Mouse (Mus musculus) midbrain, postnatal 0 days (tissue): ENCODE measurements around the gene Lmcd1. TPM values are rescaled to one million over a fixed set of nuclear protein-coding genes. Genes with fewer than 3 reads are reported as not detected.

ENCODE experiments used
- ATAC-seq: fragments of 200-750 bp; cut with Nextera tagmentation; 2 replicates; pipeline ENCODE4 v1.8.0; 2017; ENCODE audit warnings: moderate number of reproducible peaks, mild to moderate bottlenecking, moderate TSS enrichment, moderate library complexity; ENCODE audit not compliant: low FRiP score
- DNase-seq: peaks from one replicate; pipeline ENCODE4 v3.0.0-alpha.2; 2015; ENCODE audit warnings: low spot score
- H3K27ac ChIP-seq: fragments of 300-500 bp; sonication (generic); 2 replicates; pipeline ENCODE4 v1.5.1; 2014; ENCODE audit warnings: low read depth, mild to moderate bottlenecking, low read length, mixed read lengths
- H3K27me3 ChIP-seq: fragments of 300-500 bp; sonication (generic); 2 replicates; pipeline ENCODE4 v1.6.1; 2014; ENCODE audit warnings: low read length, control low read depth, mixed read lengths; ENCODE audit not compliant: insufficient read depth
- H3K36me3 ChIP-seq: fragments of 300-500 bp; sonication (generic); 2 replicates; pipeline ENCODE4 v1.6.1; 2014; ENCODE audit warnings: low read length, control low read depth, mixed read lengths; ENCODE audit not compliant: insufficient read depth
- H3K4me1 ChIP-seq: fragments of 300-500 bp; sonication (generic); 2 replicates; pipeline ENCODE4 v1.6.1; 2014; ENCODE audit warnings: mild to moderate bottlenecking, control low read depth, antibody characterized with exemption, low read length, mixed read lengths; ENCODE audit not compliant: insufficient read depth
- H3K4me2 ChIP-seq: fragments of 300-500 bp; sonication (generic); 2 replicates; pipeline ENCODE4 v1.6.1; 2014; ENCODE audit warnings: low read depth, mild to moderate bottlenecking, low read length, mixed read lengths; ENCODE audit not compliant: poor library complexity, severe bottlenecking
- H3K4me3 ChIP-seq: fragments of 300-500 bp; sonication (generic); 2 replicates; pipeline ENCODE4 v1.5.1; 2014; ENCODE audit warnings: low read depth, mild to moderate bottlenecking, low read length, moderate library complexity
- H3K9ac ChIP-seq: fragments of 300-500 bp; sonication (generic); replicated peaks from 2 replicates; pipeline ENCODE4 v1.6.1; 2014; ENCODE audit warnings: mild to moderate bottlenecking, low read length, moderate library complexity, mixed read lengths; ENCODE audit not compliant: poor library complexity, severe bottlenecking
- H3K9me3 ChIP-seq: fragments of 300-500 bp; sonication (generic); 2 replicates; pipeline ENCODE4 v1.6.1; 2016; ENCODE audit warnings: low read length, control low read depth
- CTCF ChIP-seq: IDR thresholded peaks from 2 replicates; pipeline ENCODE4 v1.5.1; 2016; ENCODE audit warnings: antibody characterized with exemption, mild to moderate bottlenecking
- WGBS: fragments of 180-500 bp; shearing (Covaris S2); extraction: QIAGEN DNeasy Blood & Tissue Kit; methylation state at CpG from one replicate; pipeline ENCODE4 v1.1.7; 2014; 5-methylcytosine and 5-hydroxymethylcytosine counted together
- polyA plus RNA-seq: library from polyadenylated mRNA; unstranded; fragments of >200 nt; fragmentation: Nextera tagmentation; extraction: Ambion mirVana; gene quantifications from 2 replicates; pipeline ENCODE4 v1.2.1, GENCODE M21; 2015
- total RNA-seq: library from RNA; depleted of rRNA; stranded (reverse); fragments of >200 nt; gene quantifications from 2 replicates; pipeline ENCODE4 v1.2.3, GENCODE M21; 2014

Lmcd1 gene
- total and polyA plus RNA-seq, 2 experiments from 2014 or later, result 6.3 to 9.5 TPM

DNA sequence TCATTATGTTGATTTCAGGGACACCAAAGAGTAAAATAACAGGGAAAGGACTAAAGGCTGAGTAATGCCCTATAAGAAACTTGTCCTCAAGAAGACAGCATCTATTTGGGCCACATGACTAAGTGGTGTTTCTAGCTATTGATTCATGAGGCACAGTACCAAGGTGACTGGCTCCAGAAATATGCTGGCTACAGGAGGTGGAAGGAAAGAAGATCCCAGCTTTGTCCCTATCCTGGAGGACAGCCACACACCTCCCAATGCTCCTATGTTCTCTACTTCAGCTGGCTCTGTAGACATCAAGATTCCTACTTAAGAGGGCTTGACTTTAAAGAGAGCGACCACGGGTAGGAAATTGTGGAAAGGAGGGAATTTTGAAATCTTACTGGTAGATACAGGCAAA is 8.4 kb downstream of the Lmcd1 start:
- no peak for DNase-seq
- Histone ChIP-seq H3K4me3 (no peak overlapping the region), H3K4me1 (no peaks in the 10 kb centered on the region), H3K27ac (no peak overlapping the region), H3K27me3 (no peaks in the 10 kb centered on the region), H3K36me3 (no peaks in the 10 kb centered on the region), H3K4me2 (no peak overlapping the region), H3K9me3 (no peaks in the 10 kb centered on the region), H3K9ac (no peak overlapping the region)
- TF ChIP-seq CTCF, result no peak
- WGBS, result 98% methylated on average over 2 of the region's 2 CpGs
- ATAC-seq, result no peak

DNA sequence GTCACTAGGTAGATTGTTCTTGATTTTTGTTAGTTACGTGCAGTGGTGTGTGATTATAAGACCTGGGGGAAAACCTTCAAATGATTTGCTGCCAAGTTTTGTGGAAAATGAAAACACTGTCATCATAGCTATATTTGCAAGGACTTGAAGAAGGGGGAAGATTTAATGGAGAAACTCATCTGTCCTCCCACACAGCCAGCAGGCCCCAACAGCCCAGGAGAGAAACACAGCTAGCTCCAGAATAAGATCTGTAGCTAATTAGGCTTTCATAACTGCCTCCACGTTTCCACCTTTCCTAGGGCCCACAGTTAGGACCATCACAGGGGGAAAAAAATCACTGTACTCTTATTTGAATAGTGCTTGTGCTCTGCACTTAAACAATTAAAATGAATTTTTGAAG is 10.5 kb downstream of the Lmcd1 start:
- Histone ChIP-seq H3K36me3 (no peaks in the 10 kb centered on the region), H3K9me3 (no peaks in the 10 kb centered on the region), H3K4me2 (no peak overlapping the region), H3K27ac (no peak overlapping the region), H3K9ac (no peak overlapping the region), H3K27me3 (no peaks in the 10 kb centered on the region), H3K4me1 (no peaks in the 10 kb centered on the region), H3K4me3 (no peak overlapping the region)
- DNase-seq (no peak), ATAC-seq (no peak)
- TF ChIP-seq CTCF, result no peak
- WGBS, result 74% methylated on average over 2 of the region's 2 CpGs

DNA sequence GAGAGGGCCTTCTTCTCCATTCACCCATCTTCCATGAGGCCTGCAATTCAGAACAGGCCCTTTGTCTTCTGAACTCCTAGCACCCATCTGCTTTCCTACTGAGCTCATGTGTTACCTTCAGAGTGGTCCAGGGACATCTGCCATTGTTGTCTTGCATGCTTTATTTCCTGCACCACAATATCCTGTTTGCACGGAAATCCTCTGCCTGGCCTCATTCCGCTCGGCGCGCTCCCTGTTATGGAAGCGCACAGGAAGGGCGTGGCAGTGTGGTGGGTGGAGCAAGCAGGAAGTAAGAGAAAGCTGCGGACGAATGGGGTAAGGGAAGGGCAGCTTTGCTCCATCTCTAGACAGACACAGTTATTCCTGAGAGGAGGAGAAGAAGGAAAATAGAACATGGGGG is 14.1 kb downstream of the Lmcd1 start:
- Histone ChIP-seq H3K9ac (no peak overlapping the region), H3K36me3 (no peaks in the 10 kb centered on the region), H3K4me3 (no peak overlapping the region), H3K4me1 (no peaks in the 10 kb centered on the region), H3K27me3 (no peaks in the 10 kb centered on the region), H3K9me3 (no peaks in the 10 kb centered on the region), H3K27ac (no peak overlapping the region), H3K4me2 (no peak overlapping the region)
- TF ChIP-seq CTCF, result no peak
- DNase-seq, result no peak
- 90% methylated on average over 9 of the region's 9 CpGs for WGBS
- no peak for ATAC-seq

DNA sequence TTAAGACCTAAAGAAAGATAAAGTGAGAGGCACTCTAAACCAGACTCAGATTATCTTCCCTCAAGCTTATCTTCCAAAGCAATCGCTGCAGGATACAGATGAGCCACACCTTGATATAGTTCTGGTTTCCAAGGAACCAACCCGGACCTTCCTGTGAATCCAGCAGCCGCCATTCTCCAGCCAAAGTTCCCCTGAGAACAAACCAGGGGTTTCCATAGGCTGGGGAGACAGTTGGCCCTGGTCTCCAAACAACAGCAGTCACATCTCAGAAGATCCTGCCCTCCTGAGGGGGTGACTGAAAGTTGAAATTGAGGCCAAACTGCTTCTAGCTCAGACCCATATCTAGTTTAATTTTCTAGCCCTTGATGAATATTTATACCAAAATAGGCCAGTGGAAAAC is 14.7 kb downstream of the Lmcd1 start:
- no peaks in the 10 kb centered on the region for H3K36me3 ChIP-seq
- ATAC-seq (no peak), DNase-seq (no peak)
- H3K27ac ChIP-seq, result no peak overlapping the region
- no peak overlapping the region for H3K4me3 ChIP-seq
- H3K4me1 ChIP-seq, result no peaks in the 10 kb centered on the region
- WGBS, result 90% methylated on average over 3 of the region's 3 CpGs
- no peaks in the 10 kb centered on the region for H3K9me3 ChIP-seq
- no peaks in the 10 kb centered on the region for H3K27me3 ChIP-seq
- H3K9ac ChIP-seq, result no peak overlapping the region
- TF ChIP-seq CTCF, result no peak
- H3K4me2 ChIP-seq, result no peak overlapping the region

DNA sequence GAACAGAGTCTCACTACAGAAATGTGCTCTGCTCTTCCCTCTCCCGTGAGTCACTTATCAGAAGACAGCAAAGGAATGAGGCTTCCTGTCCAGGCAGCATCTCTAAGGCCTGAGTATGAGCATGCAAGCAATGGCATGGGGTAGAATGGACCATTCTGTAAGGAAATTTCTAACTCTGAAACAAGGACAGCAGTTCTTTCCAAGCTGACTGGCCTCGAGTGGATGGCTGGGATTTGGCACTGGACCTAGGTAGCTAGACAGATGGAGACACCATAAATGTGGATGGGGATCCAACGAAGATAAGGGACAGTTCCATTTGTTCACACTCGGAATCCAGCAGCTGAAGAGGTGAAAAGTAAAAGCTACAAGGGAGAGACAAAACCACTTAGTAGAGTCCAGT is 17.6 kb downstream of the Lmcd1 start:
- Histone ChIP-seq H3K27me3 (no peaks in the 10 kb centered on the region), H3K9me3 (no peaks in the 10 kb centered on the region), H3K9ac (no peak overlapping the region), H3K4me2 (no peak overlapping the region), H3K27ac (no peak overlapping the region), H3K36me3 (no peaks in the 10 kb centered on the region), H3K4me1 (no peaks in the 10 kb centered on the region), H3K4me3 (no peak overlapping the region)
- ATAC-seq (no peak), DNase-seq (no peak)
- WGBS, result 81% methylated on average over 4 of the region's 4 CpGs
- TF ChIP-seq CTCF, result no peak

DNA sequence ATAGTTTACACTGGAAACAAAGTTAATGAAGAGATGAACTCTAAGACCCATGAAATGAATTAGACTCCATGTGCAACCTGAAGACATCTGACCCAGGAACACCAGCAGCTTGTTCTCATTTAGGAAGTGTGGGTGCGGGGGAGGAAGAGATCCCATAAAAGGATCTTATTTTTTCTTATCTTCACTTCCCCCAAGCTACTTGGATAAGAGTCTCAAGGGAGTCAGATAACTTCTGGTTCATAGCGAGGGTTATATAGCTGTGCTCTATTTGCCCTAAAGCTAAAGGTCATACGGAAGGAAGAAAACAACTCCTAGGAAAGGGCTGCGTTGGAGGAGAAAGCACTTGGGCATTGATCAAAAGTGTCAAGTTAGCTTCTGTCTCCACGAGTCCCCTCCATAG is 19.8 kb downstream of the Lmcd1 start:
- no peak overlapping the region for H3K4me3 ChIP-seq
- no peak for DNase-seq
- no peaks in the 10 kb centered on the region for H3K27me3 ChIP-seq
- ATAC-seq, result no peak
- WGBS, result 77% methylated on average over 5 of the region's 5 CpGs
- H3K9ac ChIP-seq, result no peak overlapping the region
- no peak for TF ChIP-seq CTCF
- H3K36me3 ChIP-seq, result no peaks in the 10 kb centered on the region
- H3K27ac ChIP-seq, result no peak overlapping the region
- no peak overlapping the region for H3K4me2 ChIP-seq
- no peaks in the 10 kb centered on the region for H3K9me3 ChIP-seq
- no peaks in the 10 kb centered on the region for H3K4me1 ChIP-seq

DNA sequence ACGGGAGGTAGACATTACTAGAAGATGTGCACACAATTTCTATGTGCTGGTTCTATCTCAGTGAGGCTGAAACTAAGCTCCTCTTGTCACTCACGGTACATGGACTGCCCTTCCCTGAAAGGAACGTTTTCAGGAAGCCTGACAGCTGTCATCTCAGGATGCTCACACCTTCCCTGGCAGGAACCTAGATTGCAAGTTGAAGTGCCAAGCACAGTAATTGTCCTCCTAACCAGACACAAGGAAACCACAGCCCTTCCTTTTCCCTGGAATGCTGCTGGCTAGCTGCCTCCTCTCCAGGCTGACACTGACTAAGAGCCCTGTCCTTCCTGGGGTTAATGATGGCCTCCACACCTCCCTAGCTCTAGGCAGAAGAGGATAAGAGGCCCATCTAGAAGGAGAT is 21.7 kb downstream of the Lmcd1 start:
- Histone ChIP-seq H3K36me3 (no peaks in the 10 kb centered on the region), H3K4me3 (no peak overlapping the region), H3K9me3 (no peaks in the 10 kb centered on the region), H3K27ac (no peak overlapping the region), H3K9ac (no peak overlapping the region), H3K4me2 (no peak overlapping the region), H3K27me3 (no peaks in the 10 kb centered on the region), H3K4me1 (no peaks in the 10 kb centered on the region)
- TF ChIP-seq CTCF, result no peak
- WGBS, result 74% methylated on average over 3 of the region's 3 CpGs
- DNase-seq (no peak), ATAC-seq (no peak)
